7 mouse cellular contexts compared by ENCODE assay signal in the genomic region with DNA sequence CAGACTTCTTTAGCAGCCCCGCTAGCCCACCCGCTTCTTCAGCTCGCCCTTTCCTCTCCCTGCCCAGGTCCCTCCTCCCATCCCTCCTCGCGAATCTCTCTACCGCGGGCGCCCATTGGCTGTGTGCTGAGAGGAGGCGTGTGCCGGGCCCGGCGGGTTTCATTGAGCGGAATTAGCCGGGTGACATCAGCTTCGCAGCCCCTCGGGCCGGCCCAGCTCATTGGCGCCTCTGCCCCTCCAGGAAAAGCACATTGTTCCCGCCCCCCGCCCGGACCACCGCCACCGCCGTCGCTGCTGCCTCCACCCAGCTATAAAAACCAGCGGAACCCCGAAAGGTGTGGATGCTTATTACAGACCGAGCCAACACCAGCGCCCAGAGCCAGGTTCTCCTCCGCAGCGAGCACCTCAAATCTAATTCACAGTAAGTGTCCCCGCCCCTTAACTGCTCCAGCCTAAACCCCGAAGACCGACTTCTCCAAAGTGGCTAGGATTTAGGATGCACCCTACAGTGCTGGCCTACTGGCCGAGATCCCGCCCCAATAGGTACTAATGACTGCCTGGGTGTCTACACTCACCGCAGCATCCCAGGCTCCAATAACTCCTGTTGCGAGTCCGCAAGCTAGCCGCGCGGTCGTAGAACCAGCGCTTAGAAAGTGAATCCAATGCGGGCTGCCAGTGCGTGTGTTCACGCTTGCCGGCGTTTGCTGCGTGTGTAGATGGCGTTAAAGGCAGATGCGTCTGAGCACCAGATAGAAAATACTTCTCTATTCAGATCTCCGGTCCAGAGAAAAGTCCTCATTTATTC. TPM values are rescaled to one million over a fixed set of nuclear protein-coding genes. Genes with fewer than 3 reads are reported as not detected.
DNase-seq lines count a peak whose midpoint lies in the region; ATAC-seq and TF ChIP-seq lines count a peak whose summit lies in the region.

Gene Olig2 (plus strand): TSS at position 225 of the 805 bp plus-strand sequence.

- H3K9ac ChIP-seq in liver, embryonic 12.5 days = no peak within 1 kb of the TSS
- H3K9ac ChIP-seq in liver, postnatal 0 days (replicated peaks) = no peak within 1 kb of the TSS
- no peak within 1 kb of the TSS for H3K9ac ChIP-seq in embryonic facial prominence, embryonic 14.5 days (ENCODE audit: low read depth, low read length)
- H3K9ac ChIP-seq in hindbrain, embryonic 16.5 days (ENCODE audit: low read depth, low read length) = peak within 1 kb of the TSS; percentile 47
- H3K9ac ChIP-seq in liver, embryonic 15.5 days = no peak within 1 kb of the TSS
- H3K9ac ChIP-seq in stomach, postnatal 0 days (ENCODE audit: low read length) = no peak within 1 kb of the TSS

- 3% methylated on average over 53 of the region's 53 CpGs for WGBS in liver, embryonic 12.5 days (ENCODE audit: insufficient replicate concordance)
- WGBS in liver, postnatal 0 days (ENCODE audit: insufficient replicate concordance) = 3% methylated on average over 53 of the region's 53 CpGs
- WGBS in embryonic facial prominence, embryonic 14.5 days = under 1% methylated on average over 50 of the region's 53 CpGs
- WGBS in hindbrain, embryonic 16.5 days = under 1% methylated on average over 52 of the region's 53 CpGs
- WGBS in liver, embryonic 15.5 days (ENCODE audit: insufficient replicate concordance) = 2% methylated on average over 53 of the region's 53 CpGs
- 1% methylated on average over 53 of the region's 53 CpGs for WGBS in stomach, postnatal 0 days

- TF ChIP-seq CTCF in liver, postnatal 0 days (IDR thresholded peaks at IDR 0.05; ENCODE audit: low read depth) = no peak
- no peak for TF ChIP-seq CTCF in stomach, postnatal 0 days (IDR thresholded peaks at IDR 0.05; ENCODE audit: low read depth)

- peaks cover 16% of the 10 kb centered on the region for H3K4me1 ChIP-seq in liver, embryonic 12.5 days
- H3K4me1 ChIP-seq in liver, postnatal 0 days (ENCODE audit: insufficient read depth) = peaks cover 2% of the 10 kb centered on the region; the same call in 1 of the 2 replicates
- 0 out of 2 replicates have a peak, but pooled peaks cover 3% of the 10 kb centered on the region for H3K4me1 ChIP-seq in embryonic facial prominence, embryonic 14.5 days (ENCODE audit: control insufficient read depth, insufficient read depth, low read length)
- peaks cover 25% of the 10 kb centered on the region for H3K4me1 ChIP-seq in hindbrain, embryonic 16.5 days (ENCODE audit: control insufficient read depth, insufficient read depth, low read depth, low read length)
- peaks cover 8% of the 10 kb centered on the region; the same call in 1 of the 2 replicates for H3K4me1 ChIP-seq in liver, embryonic 15.5 days (replicated peaks)
- no peaks in the 10 kb centered on the region for H3K4me1 ChIP-seq in stomach, postnatal 0 days (replicated peaks; ENCODE audit: control insufficient read depth, insufficient read depth)

- TF ChIP-seq EP300 in liver, postnatal 0 days (IDR thresholded peaks at IDR 0.05; ENCODE audit: low read depth) = no peak
- no peak for TF ChIP-seq EP300 in stomach, postnatal 0 days (optimal IDR thresholded peaks at IDR 0.05)

- H3K27me3 ChIP-seq in liver, embryonic 12.5 days (replicated peaks) = peaks cover 100% of the 10 kb centered on the region
- H3K27me3 ChIP-seq in liver, postnatal 0 days (ENCODE audit: insufficient read depth, low read length) = peaks cover 100% of the 10 kb centered on the region
- H3K27me3 ChIP-seq in embryonic facial prominence, embryonic 14.5 days (replicated peaks; ENCODE audit: control insufficient read depth, insufficient read depth, low read length) = peaks cover 100% of the 10 kb centered on the region
- peaks cover 66% of the 10 kb centered on the region for H3K27me3 ChIP-seq in hindbrain, embryonic 16.5 days (replicated peaks; ENCODE audit: control insufficient read depth, insufficient read depth, low read length)
- H3K27me3 ChIP-seq in liver, embryonic 15.5 days = peaks cover 100% of the 10 kb centered on the region
- H3K27me3 ChIP-seq in stomach, postnatal 0 days (ENCODE audit: control insufficient read depth, insufficient read depth, low read length) = peaks cover 64% of the 10 kb centered on the region

- H3K36me3 ChIP-seq in liver, embryonic 12.5 days = no peaks in the 10 kb centered on the region
- no peaks in the 10 kb centered on the region for H3K36me3 ChIP-seq in liver, postnatal 0 days (replicated peaks; ENCODE audit: insufficient read depth, low read length)
- no peaks in the 10 kb centered on the region for H3K36me3 ChIP-seq in embryonic facial prominence, embryonic 14.5 days (ENCODE audit: control insufficient read depth, insufficient read depth, low read length)
- no peaks in the 10 kb centered on the region for H3K36me3 ChIP-seq in hindbrain, embryonic 16.5 days (ENCODE audit: control insufficient read depth, insufficient read depth, low read length)
- no peaks in the 10 kb centered on the region for H3K36me3 ChIP-seq in liver, embryonic 15.5 days (replicated peaks)
- H3K36me3 ChIP-seq in stomach, postnatal 0 days (ENCODE audit: control insufficient read depth, insufficient read depth, low read length) = no peaks in the 10 kb centered on the region

- H3K4me2 ChIP-seq in liver, embryonic 12.5 days = peak within 1 kb of the TSS; percentile 49
- H3K4me2 ChIP-seq in liver, postnatal 0 days (ENCODE audit: low read depth, low read length) = no peak within 1 kb of the TSS; the same call in 1 of the 2 replicates
- H3K4me2 ChIP-seq in embryonic facial prominence, embryonic 14.5 days (ENCODE audit: low read depth, low read length) = peak within 1 kb of the TSS; percentile 38
- H3K4me2 ChIP-seq in hindbrain, embryonic 16.5 days (ENCODE audit: low read length) = peak within 1 kb of the TSS; percentile 45
- 0 out of 2 replicates have a peak within 1 kb of the TSS, but pooled peaks have one; percentile 7 for H3K4me2 ChIP-seq in liver, embryonic 15.5 days
- peak within 1 kb of the TSS; percentile 34 for H3K4me2 ChIP-seq in stomach, postnatal 0 days (replicated peaks; ENCODE audit: low read depth)

- no peaks in the 10 kb centered on the region for H3K9me3 ChIP-seq in liver, embryonic 12.5 days (replicated peaks)
- H3K9me3 ChIP-seq in liver, postnatal 0 days (ENCODE audit: low read length) = no peaks in the 10 kb centered on the region
- no peaks in the 10 kb centered on the region for H3K9me3 ChIP-seq in embryonic facial prominence, embryonic 14.5 days (ENCODE audit: control insufficient read depth, low read length)
- no peaks in the 10 kb centered on the region for H3K9me3 ChIP-seq in hindbrain, embryonic 16.5 days (ENCODE audit: control insufficient read depth, low read length)
- no peaks in the 10 kb centered on the region for H3K9me3 ChIP-seq in liver, embryonic 15.5 days (replicated peaks)
- no peaks in the 10 kb centered on the region for H3K9me3 ChIP-seq in stomach, postnatal 0 days (ENCODE audit: control insufficient read depth, low read length)

- DNase-seq in liver, postnatal 0 days = no peak
- DNase-seq in embryonic facial prominence, embryonic 14.5 days (ENCODE audit: low spot score) = peak; percentile 76
- DNase-seq in stomach, postnatal 0 days (ENCODE audit: low spot score) = no peak
- DNase-seq in adrenal gland, adult 2 months = no peak

- no peak within 1 kb of the TSS for H3K27ac ChIP-seq in liver, embryonic 12.5 days
- no peak within 1 kb of the TSS for H3K27ac ChIP-seq in liver, postnatal 0 days (ENCODE audit: low read depth)
- no peak within 1 kb of the TSS for H3K27ac ChIP-seq in embryonic facial prominence, embryonic 14.5 days (replicated peaks; ENCODE audit: low read depth, low read length)
- H3K27ac ChIP-seq in hindbrain, embryonic 16.5 days (ENCODE audit: low read depth, low read length) = peak within 1 kb of the TSS; percentile 51; the same call in 1 of the 2 replicates
- no peak within 1 kb of the TSS for H3K27ac ChIP-seq in liver, embryonic 15.5 days (replicated peaks)
- H3K27ac ChIP-seq in stomach, postnatal 0 days (replicated peaks) = no peak within 1 kb of the TSS

- ATAC-seq in liver, embryonic 12.5 days = no peak
- ATAC-seq in liver, postnatal 0 days = no peak
- ATAC-seq in embryonic facial prominence, embryonic 14.5 days (ENCODE audit: low read depth) = peak; percentile 84
- ATAC-seq in hindbrain, embryonic 16.5 days = peak; percentile 89
- ATAC-seq in liver, embryonic 15.5 days (ENCODE audit: insufficient read depth) = no peak
- 0 out of 2 replicates have a peak, but pooled peaks have one; percentile 26 for ATAC-seq in stomach, postnatal 0 days (ENCODE audit: low FRiP score, low TSS enrichment)

- H3K4me3 ChIP-seq in liver, embryonic 12.5 days = peak within 1 kb of the TSS; percentile 32
- no peak within 1 kb of the TSS; the same call in 1 of the 2 replicates for H3K4me3 ChIP-seq in liver, postnatal 0 days (ENCODE audit: low read depth, low read length)
- peak within 1 kb of the TSS; percentile 32 for H3K4me3 ChIP-seq in embryonic facial prominence, embryonic 14.5 days (ENCODE audit: low read depth, low read length)
- peak within 1 kb of the TSS; percentile 40 for H3K4me3 ChIP-seq in hindbrain, embryonic 16.5 days (ENCODE audit: low read length)
- H3K4me3 ChIP-seq in liver, embryonic 15.5 days (replicated peaks) = no peak within 1 kb of the TSS
- H3K4me3 ChIP-seq in stomach, postnatal 0 days (ENCODE audit: low read depth, low read length) = peak within 1 kb of the TSS; percentile 17

RNA-seq across cellular contexts. Expression of gene Olig2, which starts in this region (rescaled TPM):
- polyA plus RNA-seq in liver, embryonic 12.5 days (2016; fragmentation: Nextera tagmentation; extraction: Ambion mirVana) = not detected in 2 replicates
- not detected in 2 replicates for polyA plus RNA-seq in liver, postnatal 0 days (2015; fragmentation: Nextera tagmentation; extraction: Ambion mirVana)
- polyA plus RNA-seq in embryonic facial prominence, embryonic 14.5 days (2014; fragmentation: Nextera tagmentation; extraction: Ambion mirVana) = 1.1 and 1.3 TPM in 2 replicates
- polyA plus RNA-seq in hindbrain, embryonic 16.5 days (2015; fragmentation: Nextera tagmentation; extraction: Ambion mirVana) = 6.1 and 11.4 TPM in 2 replicates
- not detected in 2 replicates for polyA plus RNA-seq in liver, embryonic 15.5 days (2015; fragmentation: Nextera tagmentation; extraction: Ambion mirVana)
- polyA plus RNA-seq in stomach, postnatal 0 days (2015; fragmentation: Nextera tagmentation; extraction: Ambion mirVana) = not detected in 2 replicates
- total RNA-seq in adrenal gland, adult 2 months (2021) = not detected
- polyA plus RNA-seq in adrenal gland, adult 2 months (2012; rRNA removed) = not detected in 2 replicates

Comparison
In these comparisons a context has a peak if more than half of its experiments do, and no peak if none do; other contexts are left out.
1. H3K4me3 ChIP-seq: peak in liver, embryonic 12.5 days (single experiment), embryonic facial prominence, embryonic 14.5 days (single experiment) and hindbrain, embryonic 16.5 days (single experiment); none in liver, postnatal 0 days (single experiment) and liver, embryonic 15.5 days (single experiment).
2. Peak in ATAC-seq, H3K4me3 ChIP-seq and H3K4me2 ChIP-seq in stomach, postnatal 0 days; RNA of the gene not detected or under 1 TPM.
3. ATAC-seq: peak in embryonic facial prominence, embryonic 14.5 days (single experiment) and hindbrain, embryonic 16.5 days (single experiment); none in liver, embryonic 12.5 days (single experiment), liver, postnatal 0 days (single experiment) and liver, embryonic 15.5 days (single experiment).